Mouse (Mus musculus) kidney, adult 2 months (tissue): ENCODE measurements at regions not wholly inside any gene's neighbourhood (a gene's known extent, or its start where the extent isn't known, plus 50 kb on each side); places are given as distances from the start of the nearest gene placed in this dataset.

ENCODE experiments used
- CTCF ChIP-seq: fragments of 200-500 bp; conservative IDR thresholded peaks from 2 replicates; pipeline ENCODE4 v1.5.1; 2011; ENCODE audit warnings: low read depth, mild to moderate bottlenecking, control low read depth, low read length, moderate library complexity, mixed read lengths; ENCODE audit not compliant: insufficient read depth, insufficient read length
- POLR2A ChIP-seq: fragments of 200-500 bp; IDR thresholded peaks from one replicate; pipeline ENCODE4 v1.6.1; 2011; ENCODE audit warnings: low read depth, low read length, control low read depth

GRCm38 (mm10) chr16:78427470-78428041 lies 50.6 kb upstream of the Btg3 start:
- TF ChIP-seq CTCF: no peak
- TF ChIP-seq POLR2A: no peak
